11 mouse cellular contexts compared by ENCODE assay signal in the genomic region with DNA sequence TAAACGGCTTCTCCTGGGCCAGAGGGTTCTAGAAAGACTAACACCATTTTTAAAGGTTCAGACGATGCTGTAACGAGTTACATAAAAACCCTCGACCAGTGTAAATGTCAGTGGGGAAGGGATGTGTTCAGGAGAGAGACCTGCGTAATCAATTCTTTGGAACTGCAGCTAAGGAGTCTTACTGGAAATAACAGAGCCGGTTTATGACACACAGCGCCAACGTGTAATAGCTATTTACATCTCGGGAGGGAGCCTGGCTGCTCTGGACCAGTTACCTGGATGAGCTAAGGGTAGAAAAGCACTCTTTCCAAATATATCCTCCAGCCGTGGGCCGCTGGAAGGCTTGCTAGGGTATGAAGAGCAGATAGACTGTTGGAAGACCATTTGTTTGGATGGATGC.
DNase-seq lines count a peak whose midpoint lies in the region; ATAC-seq lines count a peak whose summit lies in the region.
"Had no signal": no experiment of that assay in that cellular context is flagged by ENCODE, and none has a peak within 500 bp of the region (broad histone marks: within the 10 kb centered on the region; RNA-seq: fewer than 3 reads in every experiment).

No protein-coding gene starts in this region.

- DNase-seq in heart, embryonic 10.5 days (ENCODE audit: low spot score), result peak; percentile 54
- no peak for DNase-seq in heart, postnatal 14 days
- no peak for DNase-seq in kidney, adult 18-20 months
- DNase-seq in thymus, adult 18-20 months, result no peak
- no peak for DNase-seq in thymus, postnatal 25 days
- DNase-seq: B cell, adult 2 months had no signal

- H3K4me3 ChIP-seq in heart, embryonic 10.5 days, result no peak overlapping the region
- no peak overlapping the region for H3K4me3 ChIP-seq in kidney, embryonic 16.5 days (ENCODE audit: low read length)
- H3K4me3 ChIP-seq in brown adipose tissue, adult 24 weeks (ENCODE audit: insufficient read depth, low read depth, low read length), result no peak overlapping the region
- no peak overlapping the region for H3K4me3 ChIP-seq in limb, embryonic 12.5 days (replicated peaks)
- H3K4me3 ChIP-seq: erythroblast, embryonic 14.5 days; midbrain, embryonic 15.5 days had no signal

- H3K4me1 ChIP-seq in heart, embryonic 10.5 days, result peaks cover 11% of the 10 kb centered on the region; the same call in 1 of the 2 replicates
- peaks cover 21% of the 10 kb centered on the region for H3K4me1 ChIP-seq in kidney, embryonic 16.5 days (ENCODE audit: insufficient read depth, low read length)
- H3K4me1 ChIP-seq in brown adipose tissue, adult 24 weeks (ENCODE audit: control insufficient read depth, insufficient read depth, insufficient read length, low read length), result 0 out of 2 replicates have a peak, but pooled peaks cover 3% of the 10 kb centered on the region
- H3K4me1 ChIP-seq in limb, embryonic 12.5 days (replicated peaks), result peaks cover 23% of the 10 kb centered on the region
- H3K4me1 ChIP-seq: midbrain, embryonic 15.5 days had no signal

- H3K9me3 ChIP-seq in heart, embryonic 10.5 days, result no peaks in the 10 kb centered on the region
- no peaks in the 10 kb centered on the region for H3K9me3 ChIP-seq in kidney, embryonic 16.5 days (ENCODE audit: low read length)
- no peaks in the 10 kb centered on the region for H3K9me3 ChIP-seq in limb, embryonic 12.5 days
- H3K9me3 ChIP-seq: midbrain, embryonic 15.5 days had no signal

- intact Hi-C loops in heart, postnatal 14 days (cut with DNase I), result no loop called here

- no peak overlapping the region for H3K4me2 ChIP-seq in kidney, embryonic 16.5 days (replicated peaks; ENCODE audit: low read depth, low read length)
- H3K4me2 ChIP-seq in limb, embryonic 12.5 days, result peak overlapping the region; percentile 28
- H3K4me2 ChIP-seq: midbrain, embryonic 15.5 days had no signal

- no peak overlapping the region for H3K9ac ChIP-seq in kidney, embryonic 16.5 days (replicated peaks; ENCODE audit: low read length)
- no peak overlapping the region for H3K9ac ChIP-seq in limb, embryonic 12.5 days (replicated peaks)
- H3K9ac ChIP-seq: midbrain, embryonic 15.5 days had no signal

- H3K27me3 ChIP-seq in heart, embryonic 10.5 days (ENCODE audit: insufficient read depth, poor library complexity, severe bottlenecking), result no peaks in the 10 kb centered on the region
- no peaks in the 10 kb centered on the region for H3K27me3 ChIP-seq in kidney, embryonic 16.5 days (ENCODE audit: insufficient read depth, low read length)
- H3K27me3 ChIP-seq in limb, embryonic 12.5 days, result no peaks in the 10 kb centered on the region
- H3K27me3 ChIP-seq: midbrain, embryonic 15.5 days had no signal

- H3K27ac ChIP-seq in heart, embryonic 10.5 days, result peak overlapping the region; percentile 64
- peak overlapping the region; percentile 58 for H3K27ac ChIP-seq in kidney, embryonic 16.5 days (ENCODE audit: low read length)
- H3K27ac ChIP-seq in brown adipose tissue, adult 24 weeks (replicated peaks; ENCODE audit: low read depth, low read length), result 0 out of 2 replicates have a peak overlapping the region, but pooled peaks have one; percentile 23
- H3K27ac ChIP-seq in limb, embryonic 12.5 days, result peak overlapping the region; percentile 62
- H3K27ac ChIP-seq: midbrain, embryonic 15.5 days had no signal

- no peaks in the 10 kb centered on the region for H3K36me3 ChIP-seq in heart, embryonic 10.5 days
- H3K36me3 ChIP-seq in kidney, embryonic 16.5 days (ENCODE audit: insufficient read depth, low read length), result no peaks in the 10 kb centered on the region
- no peaks in the 10 kb centered on the region for H3K36me3 ChIP-seq in limb, embryonic 12.5 days
- H3K36me3 ChIP-seq: midbrain, embryonic 15.5 days had no signal

- 0 out of 2 replicates have a peak, but pooled peaks have one; percentile 19 for ATAC-seq in kidney, embryonic 16.5 days (ENCODE audit: low FRiP score, low TSS enrichment)
- no peak for ATAC-seq in limb, embryonic 12.5 days (ENCODE audit: insufficient number of reproducible peaks, insufficient read depth, low FRiP score, low TSS enrichment, low read depth)
- ATAC-seq: midbrain, embryonic 15.5 days had no signal

- 48% methylated on average over 11 of the region's 11 CpGs for WGBS in heart, embryonic 10.5 days
- 29% methylated on average over 11 of the region's 11 CpGs for WGBS in kidney, embryonic 16.5 days
- 25% methylated on average over 11 of the region's 11 CpGs for WGBS in limb, embryonic 12.5 days
